Mouse (Mus musculus): ENCODE measurements around the gene Phf5a. TPM values are rescaled to one million over a fixed set of nuclear protein-coding genes. Genes with fewer than 3 reads are reported as not detected.
"Not testable (repeated sequence)": the region's sequence is repeated elsewhere in the genome, so short reads cannot be mapped to it uniquely, and the experiment has no call there.

Gene Phf5a
- total RNA-seq (2015; ENCODE audit: low replicate concordance), result 29.7 and 33.0 TPM in 2 replicates
- total RNA-seq (2017; ENCODE audit: low replicate concordance), result 19.8 and 45.9 TPM in 2 replicates

DNA sequence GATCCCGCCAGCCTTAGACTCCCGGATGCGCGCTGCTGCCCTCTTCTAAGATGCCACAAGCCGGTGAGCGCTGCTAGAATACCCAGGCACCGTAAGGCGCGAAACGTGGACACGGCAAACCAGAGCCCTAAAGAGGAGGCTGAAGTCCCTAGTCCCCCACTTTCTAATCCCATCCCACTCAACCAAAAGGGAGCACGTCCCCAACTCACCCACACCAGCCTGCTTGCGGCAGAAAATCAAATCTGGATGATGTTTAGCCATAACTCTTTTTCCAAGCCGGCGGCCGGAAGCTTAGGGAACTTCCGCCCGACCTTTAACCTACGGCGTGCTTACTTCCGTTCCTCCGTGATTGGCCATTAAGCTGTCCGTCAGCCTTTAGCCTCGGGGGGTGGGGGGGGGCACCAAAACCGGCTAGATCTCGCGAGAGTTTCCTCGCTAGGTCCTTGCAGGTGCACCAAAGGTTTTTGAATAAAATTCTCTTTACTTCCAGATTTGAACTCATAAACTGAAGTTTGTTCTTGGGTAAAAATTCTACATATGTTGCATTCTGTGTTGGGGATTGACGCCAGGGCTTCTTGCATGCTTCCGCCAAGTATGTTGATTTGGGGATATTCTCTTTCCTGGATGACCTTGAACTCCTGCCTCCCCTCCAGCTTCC is at the start of gene Phf5a:
Phf5a (minus strand) TSS at position 308 of the 658 bp plus-strand sequence.
- ATAC-seq (replicated peaks; ENCODE audit: low FRiP score, poor library complexity, severe bottlenecking), result peak; percentile 87

DNA sequence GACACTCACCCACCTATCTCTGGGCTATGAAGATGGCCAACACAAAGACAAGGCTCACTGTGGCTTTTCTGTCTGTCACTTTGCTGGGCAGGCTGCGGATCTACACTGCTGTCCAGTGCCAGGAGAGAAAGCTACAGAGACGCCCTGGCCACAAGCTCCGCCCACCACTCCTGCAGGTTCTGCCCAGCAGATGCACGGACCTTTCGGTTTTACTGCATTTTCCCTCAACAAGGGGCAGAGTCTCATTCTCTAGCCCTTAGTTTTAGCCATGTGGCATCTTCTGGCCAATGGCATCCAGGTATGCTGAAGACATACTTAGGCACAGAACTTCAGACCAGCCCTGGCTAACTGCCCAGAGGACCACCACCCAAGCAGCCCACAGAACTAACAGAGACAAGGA is 49.5 kb upstream of the Phf5a start:
- no peak for ATAC-seq (replicated peaks; ENCODE audit: low FRiP score, poor library complexity, severe bottlenecking)

DNA sequence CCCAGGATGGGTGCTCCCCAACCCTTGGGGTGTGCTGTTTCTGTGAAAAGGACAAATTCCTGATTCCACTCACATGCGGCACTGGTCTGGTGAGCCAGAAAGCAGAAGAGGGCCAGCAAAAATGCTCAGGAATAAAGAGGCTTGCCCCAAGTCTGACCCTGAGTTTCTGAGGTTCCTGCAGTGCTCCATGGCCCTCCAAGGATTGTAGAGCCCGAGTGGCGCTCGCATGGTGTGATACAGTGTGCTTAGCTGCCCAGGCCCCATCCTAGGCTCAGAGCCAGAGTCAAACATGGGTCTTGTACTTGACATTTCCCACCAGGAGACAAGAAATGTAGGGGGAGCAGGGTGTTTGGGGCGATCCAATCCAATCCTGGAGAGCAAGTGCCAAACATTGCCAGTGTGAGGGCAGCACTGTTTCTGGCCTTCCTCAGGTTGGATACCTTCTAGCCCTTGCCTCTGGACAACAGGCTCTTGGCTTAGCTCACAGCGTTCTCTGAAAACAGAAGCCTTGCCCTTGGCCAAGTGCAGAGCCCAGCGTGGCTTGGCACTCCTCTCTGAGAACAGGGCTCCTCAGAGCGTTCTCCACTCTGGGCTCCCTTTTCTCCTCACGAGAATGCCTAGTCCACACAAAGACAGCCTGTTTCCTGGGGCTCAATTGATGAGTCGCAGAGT is 49.0 kb upstream of the Phf5a start:
- ATAC-seq (replicated peaks; ENCODE audit: low FRiP score, poor library complexity, severe bottlenecking), result no peak

DNA sequence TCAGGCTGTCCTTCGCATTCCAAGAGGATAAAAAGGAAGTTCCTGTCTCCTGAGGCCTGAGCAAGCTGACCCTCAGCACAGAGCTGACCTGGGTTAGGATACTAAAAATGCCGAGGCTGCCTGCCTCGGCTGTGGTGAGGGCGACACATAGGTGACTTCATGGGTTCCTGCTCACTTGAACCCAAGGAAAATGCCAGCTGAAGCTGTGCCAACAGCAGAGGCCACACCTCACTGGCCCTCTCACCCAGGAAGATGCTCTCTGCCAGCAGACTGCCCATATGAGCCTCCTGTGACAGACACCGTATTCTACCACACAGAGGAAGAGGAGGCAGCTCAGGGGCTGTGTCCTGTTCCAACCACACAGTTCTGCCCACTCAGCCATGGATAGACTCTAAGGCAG is 47.4 kb upstream of the Phf5a start:
- no peak for ATAC-seq (replicated peaks; ENCODE audit: low FRiP score, poor library complexity, severe bottlenecking)

DNA sequence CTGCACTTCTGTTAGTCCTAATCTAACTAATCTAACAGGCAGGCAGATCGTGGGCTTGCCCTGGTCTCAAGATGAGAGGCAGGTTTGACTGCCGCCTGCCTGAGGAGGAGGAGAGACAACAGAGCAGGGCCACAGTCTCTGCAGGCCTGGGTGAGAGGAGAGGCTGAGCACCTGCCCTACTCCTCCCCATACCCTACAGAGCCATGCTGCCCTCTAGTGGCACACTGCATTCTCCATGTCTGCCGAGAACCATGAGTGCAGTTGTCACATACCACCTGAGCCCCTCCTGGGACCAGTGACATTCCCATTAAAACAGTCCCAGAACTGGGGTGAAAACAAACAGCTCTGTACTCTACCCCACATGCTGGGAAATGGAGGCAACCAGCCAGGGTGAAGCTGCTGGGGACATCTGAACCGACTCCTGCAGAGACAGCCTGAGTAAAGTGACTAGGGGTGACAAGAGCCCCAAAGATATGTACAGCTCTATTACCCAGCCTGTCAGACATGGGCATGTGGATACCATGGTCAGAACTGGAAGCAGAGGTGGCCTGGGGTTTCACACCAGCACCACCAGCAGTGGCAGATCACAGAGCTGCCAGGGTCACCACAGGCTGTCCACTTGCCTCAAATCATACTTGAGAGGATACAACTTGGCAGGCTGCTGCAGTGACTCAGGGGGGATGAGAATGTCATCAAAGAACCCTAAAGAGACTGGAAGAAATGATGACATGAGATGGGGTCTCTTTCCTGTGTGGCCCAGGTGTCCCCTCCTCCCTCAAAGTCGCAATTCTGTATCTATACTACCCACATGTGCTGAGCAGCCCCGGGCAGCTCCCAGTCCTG is 46.1 kb upstream of the Phf5a start:
- peak; percentile 76 for ATAC-seq (replicated peaks; ENCODE audit: low FRiP score, poor library complexity, severe bottlenecking)

DNA sequence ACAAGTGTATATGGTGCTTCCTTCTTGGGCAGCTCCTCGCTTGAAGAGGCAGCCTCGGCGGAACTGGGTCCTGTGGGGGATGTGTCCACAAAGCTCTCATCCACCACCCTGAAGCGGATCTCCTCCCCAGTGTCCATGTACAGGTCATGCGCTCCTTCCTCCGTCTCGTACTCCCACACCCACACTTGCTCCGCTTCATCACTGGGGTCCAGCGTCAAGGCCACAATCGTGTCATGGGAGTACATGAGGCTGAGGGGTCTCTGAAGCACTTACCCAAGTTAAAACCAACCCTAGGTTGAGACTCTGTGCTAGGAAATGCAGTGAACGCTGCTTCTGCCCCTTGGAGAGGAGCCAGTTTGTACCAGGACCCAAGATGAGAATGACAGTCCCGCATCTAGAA is 45.5 kb upstream of the Phf5a start:
- ATAC-seq (replicated peaks; ENCODE audit: low FRiP score, poor library complexity, severe bottlenecking), result no peak

DNA sequence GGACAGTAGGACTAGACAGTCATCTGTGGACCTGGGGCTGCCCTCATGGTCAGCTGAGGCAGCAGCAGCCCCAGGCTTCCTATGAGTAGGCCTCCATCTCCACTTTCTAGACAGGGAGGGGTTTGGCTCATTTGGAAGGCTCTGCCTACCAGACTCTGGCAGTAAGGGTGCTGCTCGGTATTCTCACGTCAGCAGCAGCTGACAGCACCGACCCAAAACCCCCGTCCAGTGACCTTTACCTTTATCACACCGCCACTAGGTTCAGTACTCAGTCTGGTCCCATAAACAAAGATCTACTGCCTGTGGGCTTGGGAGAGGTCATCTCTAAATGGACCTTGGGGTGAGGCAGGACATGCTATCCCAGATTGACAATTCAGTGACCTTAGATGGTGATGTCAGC is 44.0 kb upstream of the Phf5a start:
- ATAC-seq (replicated peaks; ENCODE audit: low FRiP score, poor library complexity, severe bottlenecking), result no peak

DNA sequence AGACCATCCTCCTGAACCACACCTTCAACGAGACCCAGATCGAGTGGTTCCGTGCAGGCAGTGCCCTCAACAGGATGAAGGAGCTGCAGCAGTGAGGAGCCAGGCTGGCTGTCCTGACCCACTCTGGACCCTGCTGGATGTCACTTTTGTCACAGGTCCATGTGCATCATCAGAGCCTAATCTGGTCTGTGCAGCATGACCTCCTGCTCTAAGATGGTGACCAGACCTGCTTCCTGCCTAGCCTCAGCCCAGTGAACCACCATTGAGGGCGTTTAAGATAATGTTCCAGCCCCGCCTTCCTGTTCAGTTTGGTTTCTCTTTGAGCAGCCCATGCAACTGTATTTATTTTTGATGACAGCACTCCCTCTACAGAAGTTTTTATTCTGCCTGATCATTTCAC is 43.0 kb upstream of the Phf5a start:
- ATAC-seq (replicated peaks; ENCODE audit: low FRiP score, poor library complexity, severe bottlenecking), result no peak

DNA sequence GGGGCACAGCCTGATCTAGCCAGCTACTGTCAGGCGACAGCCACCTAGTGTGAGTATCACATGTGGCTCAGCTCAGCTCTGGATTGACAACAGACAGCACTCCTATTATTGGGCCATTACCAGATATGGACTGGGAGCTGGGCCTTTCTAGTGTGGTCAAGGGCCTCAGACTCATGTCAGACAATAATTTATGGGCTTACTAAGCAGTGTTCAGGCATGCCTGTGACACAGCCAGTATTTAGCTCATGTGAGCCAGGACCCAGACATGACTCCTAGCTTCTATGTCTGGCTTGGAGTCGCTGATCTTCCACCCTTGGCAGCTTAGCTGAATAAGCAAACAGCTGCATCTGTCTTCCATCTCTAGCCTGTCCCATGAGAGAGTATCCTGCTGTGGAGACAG is 40.8 kb upstream of the Phf5a start:
- no peak for ATAC-seq (replicated peaks; ENCODE audit: low FRiP score, poor library complexity, severe bottlenecking)

DNA sequence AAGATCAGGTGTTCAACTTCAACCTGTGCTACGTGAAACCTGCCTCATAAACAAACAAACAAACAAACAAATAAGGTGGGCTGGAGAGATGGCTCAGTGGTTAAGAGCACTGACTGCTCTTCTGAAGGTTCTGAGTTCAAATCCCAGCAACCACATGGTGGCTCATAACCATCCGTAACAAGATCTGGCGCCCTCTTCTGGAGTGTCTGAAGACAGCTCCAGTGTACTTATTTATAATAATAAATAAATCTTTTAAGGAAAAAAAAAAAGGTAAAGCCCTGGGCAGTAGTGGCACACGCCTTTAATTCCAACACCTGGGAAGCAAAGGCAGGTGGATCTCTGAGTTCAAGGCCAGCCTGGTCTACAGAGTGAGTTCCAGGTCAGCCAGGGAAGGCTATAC is 37.1 kb upstream of the Phf5a start:
- not testable (repeated sequence) for ATAC-seq (replicated peaks; ENCODE audit: low FRiP score, poor library complexity, severe bottlenecking)

DNA sequence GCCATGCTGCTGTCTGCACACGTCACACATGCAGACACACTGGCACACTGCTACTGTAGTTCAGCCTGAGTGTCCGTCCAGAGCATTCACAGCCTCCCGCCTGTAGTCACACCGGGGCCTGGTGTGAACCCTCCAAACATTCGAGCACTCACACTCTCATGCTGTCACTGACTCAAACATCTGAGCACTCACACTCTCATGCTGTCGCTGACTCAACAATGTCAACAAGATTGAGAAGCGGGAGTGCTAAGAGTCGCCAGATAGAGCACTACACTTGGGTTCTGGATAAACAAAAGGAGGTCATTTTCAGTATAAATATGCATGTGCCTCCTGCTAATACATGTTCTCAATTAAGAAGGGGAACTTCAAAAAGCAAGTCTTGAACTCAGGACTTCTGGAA is 36.2 kb upstream of the Phf5a start:
- no peak for ATAC-seq (replicated peaks; ENCODE audit: low FRiP score, poor library complexity, severe bottlenecking)

DNA sequence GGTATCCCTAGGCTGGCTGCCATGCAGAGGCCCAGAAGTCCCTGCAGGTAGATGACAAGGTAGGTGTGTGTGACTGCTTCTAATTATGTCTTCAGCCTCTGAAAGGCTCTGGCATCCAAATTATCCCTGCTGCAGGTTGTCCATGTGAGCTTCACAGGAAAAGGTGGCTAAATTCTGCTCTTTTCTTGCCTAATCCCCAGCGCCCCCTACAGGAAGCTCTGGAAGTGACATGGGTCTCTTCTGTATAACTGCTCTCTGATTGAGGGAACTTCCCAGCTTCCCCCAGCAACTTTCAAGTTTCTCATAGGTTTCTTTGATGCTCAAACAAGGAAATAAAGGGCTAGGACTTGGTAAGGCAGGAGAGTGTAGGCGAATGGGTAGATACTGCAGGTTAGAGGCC is 33.2 kb upstream of the Phf5a start:
- peak; percentile 56; the same call in 1 of the 2 replicates for ATAC-seq (replicated peaks; ENCODE audit: low FRiP score, poor library complexity, severe bottlenecking)

DNA sequence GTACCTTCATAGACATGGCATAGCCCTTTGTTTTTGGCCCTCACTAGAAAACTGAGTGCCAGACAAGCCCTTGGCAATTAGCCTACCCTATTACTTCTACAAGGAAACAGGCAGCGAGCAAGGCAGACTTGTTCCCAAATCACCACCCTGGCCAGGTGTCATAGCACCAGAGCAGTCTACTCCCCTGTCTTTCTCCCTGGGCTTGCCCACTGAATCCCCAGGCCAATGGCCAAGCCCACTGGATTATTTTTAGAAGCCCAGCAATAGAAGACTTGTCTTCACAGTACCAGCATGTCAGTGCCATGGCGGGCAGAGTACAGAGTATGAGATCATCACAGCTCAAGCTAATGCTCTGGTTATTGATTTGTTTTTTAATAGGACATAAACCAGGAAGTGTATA is 27.0 kb upstream of the Phf5a start:
- no peak for ATAC-seq (replicated peaks; ENCODE audit: low FRiP score, poor library complexity, severe bottlenecking)

DNA sequence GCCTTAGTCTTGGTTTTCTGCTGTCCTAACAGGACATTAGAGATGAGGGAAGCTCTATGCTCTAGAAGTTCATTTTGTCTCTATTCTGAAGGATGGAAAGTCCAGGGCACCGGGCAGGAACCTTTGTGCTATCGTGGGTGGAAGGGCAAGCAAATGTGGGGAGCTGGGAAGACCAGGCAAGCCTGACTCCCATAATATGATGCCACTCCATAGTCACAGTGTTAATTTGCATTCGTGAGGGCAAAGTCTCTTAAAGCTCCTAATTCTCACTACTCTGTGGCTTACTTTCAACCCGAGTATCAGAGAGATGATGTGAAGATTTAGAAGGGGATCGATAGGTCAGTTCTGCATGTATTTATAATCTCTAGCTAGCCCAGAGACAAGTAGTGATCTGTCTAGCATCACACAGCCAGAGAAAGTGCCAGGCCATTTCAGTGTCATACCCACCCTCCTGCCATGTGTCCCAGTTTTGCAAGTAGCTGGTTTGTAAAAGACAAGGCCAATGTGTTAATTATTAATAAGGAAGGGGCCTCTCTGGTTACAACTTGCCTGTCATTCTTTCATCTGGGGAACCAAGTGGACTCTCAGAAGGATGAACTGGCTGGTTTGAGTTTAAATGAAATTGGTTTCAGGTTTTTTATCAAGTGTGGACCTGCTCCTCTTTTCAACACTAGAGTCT is 26.0 kb upstream of the Phf5a start:
- ATAC-seq (replicated peaks; ENCODE audit: low FRiP score, poor library complexity, severe bottlenecking), result no peak

DNA sequence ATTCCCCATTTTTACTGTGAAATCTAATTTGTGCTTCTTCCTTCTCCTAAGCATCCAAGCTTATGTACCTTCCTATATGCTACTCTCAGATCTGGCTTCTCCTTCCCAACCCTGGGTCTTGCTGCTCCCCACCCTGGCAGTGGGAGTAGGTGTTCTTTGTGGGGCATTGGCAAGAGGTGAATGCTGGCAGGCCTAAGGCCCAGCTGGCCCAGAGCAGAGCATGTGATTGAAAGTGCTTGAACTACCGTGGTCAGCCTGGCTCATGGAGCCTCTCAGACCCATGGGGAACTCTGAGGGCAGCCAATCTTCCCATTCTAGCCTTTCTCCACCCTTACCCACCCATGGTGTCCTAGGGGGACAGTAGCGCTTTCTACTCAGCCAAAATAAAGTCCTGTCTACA is 24.7 kb upstream of the Phf5a start:
- no peak for ATAC-seq (replicated peaks; ENCODE audit: low FRiP score, poor library complexity, severe bottlenecking)

DNA sequence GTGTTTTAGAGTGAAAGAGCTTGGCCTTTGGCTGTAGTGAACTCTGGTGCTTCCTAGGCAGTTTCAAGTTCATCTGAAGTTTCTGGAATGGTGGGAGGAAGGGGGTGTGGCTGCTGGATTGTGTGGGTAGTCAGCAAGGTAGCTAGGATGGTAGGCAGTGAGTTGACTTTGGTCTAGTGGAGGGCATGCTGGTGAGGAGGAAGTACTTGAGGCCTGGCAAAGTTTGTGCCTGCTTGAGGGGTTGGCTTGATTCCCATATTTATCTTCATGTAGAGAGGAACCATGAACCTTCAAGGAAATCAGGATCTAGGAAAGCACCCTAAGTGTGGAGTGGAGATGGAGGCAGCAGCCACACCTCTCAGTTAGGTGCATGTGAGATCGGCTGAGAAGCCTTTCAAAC is 22.3 kb upstream of the Phf5a start:
- no peak for ATAC-seq (replicated peaks; ENCODE audit: low FRiP score, poor library complexity, severe bottlenecking)

DNA sequence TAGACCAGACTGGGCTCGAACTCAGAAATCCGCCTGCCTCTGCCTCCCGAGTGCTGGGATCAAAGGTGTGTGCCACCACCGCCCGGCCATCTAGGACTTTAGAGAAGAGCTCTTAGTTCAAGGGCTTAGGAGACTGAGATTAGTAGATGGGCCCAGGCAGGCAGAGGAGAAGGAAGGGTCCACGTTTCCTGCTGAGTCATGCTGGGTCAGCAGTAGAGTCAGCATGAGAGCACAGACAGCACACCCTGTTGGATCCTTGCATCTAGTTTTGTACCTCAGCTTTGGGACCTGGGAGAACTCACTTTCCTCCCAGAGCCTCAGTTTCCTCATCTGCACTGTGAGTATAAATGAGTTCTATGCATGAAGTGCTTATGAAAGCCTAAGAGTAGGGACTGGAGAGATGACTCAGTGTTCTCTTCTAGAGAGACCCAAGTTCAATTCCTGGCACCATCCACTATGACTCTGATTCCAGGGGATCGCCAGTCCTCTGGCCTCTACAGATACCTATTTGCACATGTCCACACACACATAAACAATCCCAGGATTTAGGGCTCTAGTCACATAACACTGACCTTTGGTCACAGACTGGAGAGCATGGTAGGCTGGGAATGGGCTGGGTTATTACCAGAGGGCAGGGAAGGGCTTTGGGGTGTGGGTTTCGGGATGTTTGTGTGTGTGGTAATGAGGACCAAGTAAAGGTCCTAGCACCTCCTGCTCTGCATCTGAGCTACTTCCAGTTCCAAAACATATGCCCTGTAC is 20.3 kb upstream of the Phf5a start:
- ATAC-seq (replicated peaks; ENCODE audit: low FRiP score, poor library complexity, severe bottlenecking), result peak; percentile 96

DNA sequence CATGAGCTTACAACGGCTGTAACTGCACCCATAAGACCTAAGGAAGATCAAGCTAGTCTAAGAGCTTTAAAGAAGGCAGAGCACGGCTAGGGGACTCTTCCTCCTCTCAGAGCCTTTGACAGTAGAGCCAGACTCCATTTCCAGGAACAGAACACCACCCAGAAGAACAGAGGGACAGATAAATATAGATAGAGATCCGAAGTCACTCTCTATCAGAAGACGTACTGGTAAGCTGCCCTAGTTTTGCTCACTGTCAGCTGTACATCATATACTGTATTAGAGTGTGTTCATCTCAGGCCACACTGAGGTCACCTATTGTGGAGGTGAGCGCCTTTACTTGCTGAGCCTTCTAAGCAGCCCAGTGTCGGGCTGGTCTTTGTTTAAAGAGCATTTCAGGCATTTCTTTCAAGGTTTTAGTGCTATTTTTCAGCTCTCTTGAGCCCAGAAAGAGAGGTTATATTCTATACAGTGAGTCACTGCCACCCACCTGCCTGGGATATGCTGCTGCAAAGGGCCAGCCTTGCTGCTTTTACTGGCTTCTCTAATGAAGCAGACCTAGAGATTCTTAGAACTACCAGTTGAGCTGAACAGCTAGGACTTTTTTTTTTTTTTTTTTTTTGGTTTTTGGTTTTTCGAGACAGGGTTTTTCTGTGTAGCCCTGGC is 19.6 kb upstream of the Phf5a start:
- no peak for ATAC-seq (replicated peaks; ENCODE audit: low FRiP score, poor library complexity, severe bottlenecking)

DNA sequence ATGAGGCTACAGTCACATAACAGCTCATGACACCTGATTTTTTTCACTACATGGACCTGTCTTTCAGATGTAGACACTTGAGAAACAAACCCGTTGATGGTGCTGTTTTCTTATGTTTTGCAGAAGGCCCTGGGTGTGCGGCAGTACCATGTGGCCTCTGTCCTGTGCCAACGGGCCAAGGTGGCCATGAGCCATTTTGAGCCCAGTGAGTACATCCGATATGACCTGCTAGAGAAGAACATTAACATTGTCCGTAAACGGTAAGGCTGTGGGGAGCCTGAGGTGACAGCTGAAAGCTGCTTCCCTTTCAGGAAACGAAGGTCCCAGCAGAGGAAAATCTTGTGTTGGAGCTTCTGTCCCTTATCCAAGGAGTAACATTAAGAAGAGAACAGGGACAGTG is 17.5 kb upstream of the Phf5a start:
- ATAC-seq (replicated peaks; ENCODE audit: low FRiP score, poor library complexity, severe bottlenecking), result no peak

Data from erythroblast, adult 5-6 weeks (primary cell).